Mouse (Mus musculus): ENCODE results near the gene Tgfb2.
A peak's percentile ranks its signal among the peaks of the same experiment; 100 is the strongest.

The Tgfb2 gene

GRCm38 (mm10) chr1:186656201-186656600 lies 49.6 kb downstream of the Tgfb2 start:
- DNase-seq (ENCODE audit: low spot score), result no peak

- no peak for DNase-seq (ENCODE audit: low spot score)
Observed at GRCm38 (mm10) chr1:186655096-186655495, 50.7 kb downstream of the Tgfb2 start.

GRCm38 (mm10) chr1:186652208-186652607 lies 53.6 kb downstream of the Tgfb2 start:
- DNase-seq (ENCODE audit: low spot score), result no peak

GRCm38 (mm10) chr1:186650011-186650410 lies 55.8 kb downstream of the Tgfb2 start:
- no peak for DNase-seq (ENCODE audit: low spot score)

- no peak for DNase-seq (ENCODE audit: low spot score)
Observed at GRCm38 (mm10) chr1:186637304-186638213, 68.2 kb downstream of the Tgfb2 start.

- no peak for DNase-seq (ENCODE audit: low spot score)
Observed at GRCm38 (mm10) chr1:186635045-186635444, 70.7 kb downstream of the Tgfb2 start.

- DNase-seq (ENCODE audit: low spot score), result no peak
Observed at GRCm38 (mm10) chr1:186631457-186631856, 74.3 kb downstream of the Tgfb2 start.

- DNase-seq (ENCODE audit: low spot score), result no peak
Observed at GRCm38 (mm10) chr1:186630971-186631370, 74.8 kb downstream of the Tgfb2 start.

GRCm38 (mm10) chr1:186627451-186627995 lies 78.3 kb downstream of the Tgfb2 start:
- peak; percentile 12 for DNase-seq (ENCODE audit: low spot score)

GRCm38 (mm10) chr1:186624474-186624873 lies 81.3 kb downstream of the Tgfb2 start:
- DNase-seq (ENCODE audit: low spot score), result no peak

- DNase-seq (ENCODE audit: low spot score), result no peak
Observed at GRCm38 (mm10) chr1:186621812-186622211, 84.0 kb downstream of the Tgfb2 start.

GRCm38 (mm10) chr1:186618285-186618684 lies 87.5 kb downstream of the Tgfb2 start:
- no peak for DNase-seq (ENCODE audit: low spot score)

- no peak for DNase-seq (ENCODE audit: low spot score)
Observed at GRCm38 (mm10) chr1:186611371-186611770, 94.4 kb downstream of the Tgfb2 start.

GRCm38 (mm10) chr1:186610481-186610880 lies 95.3 kb downstream of the Tgfb2 start:
- DNase-seq (ENCODE audit: low spot score), result no peak

GRCm38 (mm10) chr1:186609793-186610233 lies 96.0 kb downstream of the Tgfb2 start:
- DNase-seq (ENCODE audit: low spot score), result peak; percentile 12

- no peak for DNase-seq (ENCODE audit: low spot score)
Observed at GRCm38 (mm10) chr1:186608116-186608515, 97.7 kb downstream of the Tgfb2 start.

- no peak for DNase-seq (ENCODE audit: low spot score)
Observed at GRCm38 (mm10) chr1:186605635-186606034, 100.2 kb downstream of the Tgfb2 start.

- no peak for DNase-seq (ENCODE audit: low spot score)
Observed at GRCm38 (mm10) chr1:186604124-186604523, 101.7 kb downstream of the Tgfb2 start.

- DNase-seq (ENCODE audit: low spot score), result no peak
Observed at GRCm38 (mm10) chr1:186588226-186588625, 117.6 kb downstream of the Tgfb2 start.

GRCm38 (mm10) chr1:186587065-186587804 lies 118.6 kb downstream of the Tgfb2 start:
- DNase-seq (ENCODE audit: low spot score), result no peak

GRCm38 (mm10) chr1:186585571-186586164 lies 120.1 kb downstream of the Tgfb2 start:
- DNase-seq (ENCODE audit: low spot score), result no peak

GRCm38 (mm10) chr1:186583933-186584332 lies 121.9 kb downstream of the Tgfb2 start:
- no peak for DNase-seq (ENCODE audit: low spot score)
